Mouse (Mus musculus) gastrocnemius, adult 8-10 months (tissue): Measurements from ENCODE around the gene Wdr63. TPM values are rescaled to one million over a fixed set of nuclear protein-coding genes. Genes with fewer than 3 reads are reported as not detected.

Experiments used
- DNase-seq, 2 experiments: peaks; one replicate each; pipeline ENCODE4 v3.0.0; 2022; ENCODE audit warnings: low spot score in 2 of 2
- total RNA-seq, 4 experiments: library from RNA; stranded (reverse); gene quantifications; 2 replicates each; pipeline ENCODE4 v1.2.4; 2022

Gene Wdr63
- total RNA-seq, 4 experiments from 2014 or later = not detected

DNA sequence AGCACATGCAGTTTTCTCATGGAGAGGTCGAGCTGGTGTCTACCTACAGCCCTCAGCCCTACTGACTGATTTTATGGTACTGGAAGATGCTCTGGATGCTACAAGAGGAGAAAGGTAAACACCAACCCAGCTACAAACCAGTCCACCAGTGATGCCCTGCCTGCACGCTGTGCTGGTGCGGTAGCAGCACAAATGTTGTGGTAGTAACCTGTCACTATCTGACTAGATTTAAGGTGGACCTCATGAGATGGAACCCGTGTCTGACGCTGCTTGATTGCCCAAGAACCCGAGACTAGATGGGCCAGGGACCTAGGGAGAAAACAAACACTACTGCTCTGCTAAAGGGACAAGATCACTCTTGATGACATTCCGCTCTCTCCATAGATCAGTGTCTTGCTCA is 50.8 kb downstream of the Wdr63 start:
- no peak for DNase-seq

GRCm38 (mm10) chr3:146053873-146054272 is 54.1 kb downstream of the Wdr63 start:
- DNase-seq = no peak

GRCm38 (mm10) chr3:146053082-146053814 is 54.7 kb downstream of the Wdr63 start:
- DNase-seq = no peak

GRCm38 (mm10) chr3:146051277-146052007 is 56.5 kb downstream of the Wdr63 start:
- no peak for DNase-seq

- no peak for DNase-seq
These were observed 58.0 kb downstream of the Wdr63 start for GRCm38 (mm10) chr3:146049951-146050350.

GRCm38 (mm10) chr3:146047704-146048207 is 60.2 kb downstream of the Wdr63 start:
- DNase-seq = no peak

DNA sequence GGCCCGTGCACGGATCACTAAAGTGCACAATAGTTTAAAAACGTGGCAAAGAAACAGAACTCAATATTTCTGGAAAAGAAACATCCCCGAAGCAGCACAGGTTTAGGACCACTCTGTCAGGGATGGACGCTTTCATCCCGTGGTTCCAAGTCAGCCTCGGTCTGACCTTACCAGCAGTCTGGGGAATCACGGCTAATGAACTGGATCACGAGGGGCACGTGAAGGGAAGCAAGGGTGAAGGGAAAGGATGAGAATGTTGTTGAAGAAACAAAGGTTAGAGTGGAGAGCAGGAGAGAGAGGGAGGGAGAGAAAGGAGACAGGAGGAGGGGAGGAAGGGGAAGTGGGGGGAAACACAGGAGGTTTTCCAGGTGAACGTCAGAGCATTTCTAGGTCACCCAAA is 61.9 kb downstream of the Wdr63 start:
- no peak for DNase-seq

GRCm38 (mm10) chr3:146044977-146045376 is 63.0 kb downstream of the Wdr63 start:
- DNase-seq = no peak

- no peak for DNase-seq
These were observed 66.5 kb downstream of the Wdr63 start for GRCm38 (mm10) chr3:146041382-146041781.

- no peak for DNase-seq
These were observed 68.6 kb downstream of the Wdr63 start for GRCm38 (mm10) chr3:146039132-146039903.

GRCm38 (mm10) chr3:146037906-146038305 is 70.0 kb downstream of the Wdr63 start:
- no peak for DNase-seq

- DNase-seq = no peak
These were observed 75.0 kb downstream of the Wdr63 start for GRCm38 (mm10) chr3:146032976-146033375.

GRCm38 (mm10) chr3:146030255-146030836 is 77.6 kb downstream of the Wdr63 start:
- no peak for DNase-seq

- DNase-seq = no peak
These were observed 78.7 kb downstream of the Wdr63 start for GRCm38 (mm10) chr3:146029234-146029633.

- no peak for DNase-seq
These were observed 79.5 kb downstream of the Wdr63 start for GRCm38 (mm10) chr3:146028406-146028805.

DNA sequence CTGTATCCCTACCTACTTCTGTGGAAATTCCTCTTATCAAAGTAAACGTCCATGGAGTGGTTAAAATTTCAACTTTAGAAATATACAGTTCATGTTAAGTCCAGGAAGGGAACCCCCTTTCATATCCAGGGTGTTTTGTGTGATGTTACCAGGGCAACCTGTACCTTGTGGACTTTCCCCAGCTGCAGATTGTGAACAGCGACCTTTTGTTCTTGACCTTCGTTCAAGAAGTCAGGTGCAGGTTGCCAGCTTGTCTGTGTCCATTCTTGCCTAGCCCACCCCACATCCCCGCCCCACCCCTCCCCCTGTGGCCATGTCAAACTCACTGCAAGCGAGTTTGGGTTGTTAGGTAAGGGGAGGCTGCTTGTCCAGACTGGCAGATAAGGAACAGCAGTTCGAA is 80.8 kb downstream of the Wdr63 start:
- DNase-seq = no peak

DNA sequence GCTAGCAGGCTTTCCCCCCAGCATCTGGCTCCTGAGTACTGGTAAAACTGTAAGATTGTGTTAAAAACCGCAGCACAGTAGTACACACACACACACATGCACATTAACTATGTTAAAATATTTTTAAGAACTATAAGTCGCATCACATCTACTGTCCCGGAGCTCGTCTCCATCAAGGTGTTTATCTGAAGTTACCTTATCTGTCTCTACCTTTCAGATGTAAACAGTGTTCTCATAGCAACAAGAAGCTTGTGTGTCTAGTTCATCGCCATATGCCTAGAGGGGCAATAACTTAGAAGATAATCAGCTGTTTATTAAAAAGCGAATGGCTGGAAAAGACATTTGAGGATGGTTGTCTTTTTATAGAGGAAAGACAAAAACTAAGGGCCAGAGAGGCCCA is 82.4 kb downstream of the Wdr63 start:
- DNase-seq = no peak

GRCm38 (mm10) chr3:146024746-146025145 is 83.2 kb downstream of the Wdr63 start:
- no peak for DNase-seq

GRCm38 (mm10) chr3:146022232-146022631 is 85.7 kb downstream of the Wdr63 start:
- no peak for DNase-seq

- no peak for DNase-seq
These were observed 90.4 kb downstream of the Wdr63 start for GRCm38 (mm10) chr3:146017521-146017920.

DNA sequence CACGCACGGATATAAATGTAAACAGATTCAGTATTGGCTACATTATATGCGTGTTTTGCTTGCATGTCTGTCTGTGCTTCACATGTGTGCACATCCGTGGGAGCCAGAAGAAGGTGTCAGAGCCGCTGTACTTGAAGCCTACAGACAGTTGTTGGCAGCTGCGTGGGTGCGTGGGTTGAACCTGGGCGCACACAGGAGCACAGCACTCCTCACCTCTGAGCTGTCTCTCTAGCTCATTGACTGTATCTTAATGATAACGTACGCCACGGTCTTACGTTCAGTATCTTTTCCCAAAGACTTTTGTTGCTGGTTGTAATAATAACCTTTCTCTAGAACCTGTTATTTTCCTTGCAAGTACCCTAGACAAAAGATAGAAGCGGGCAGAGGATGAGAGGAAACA is 91.0 kb downstream of the Wdr63 start:
- DNase-seq = no peak

- DNase-seq = no peak
These were observed 93.6 kb downstream of the Wdr63 start for GRCm38 (mm10) chr3:146014321-146014720.
